ENCODE assay signal across 9 mouse cellular contexts in the genomic region with DNA sequence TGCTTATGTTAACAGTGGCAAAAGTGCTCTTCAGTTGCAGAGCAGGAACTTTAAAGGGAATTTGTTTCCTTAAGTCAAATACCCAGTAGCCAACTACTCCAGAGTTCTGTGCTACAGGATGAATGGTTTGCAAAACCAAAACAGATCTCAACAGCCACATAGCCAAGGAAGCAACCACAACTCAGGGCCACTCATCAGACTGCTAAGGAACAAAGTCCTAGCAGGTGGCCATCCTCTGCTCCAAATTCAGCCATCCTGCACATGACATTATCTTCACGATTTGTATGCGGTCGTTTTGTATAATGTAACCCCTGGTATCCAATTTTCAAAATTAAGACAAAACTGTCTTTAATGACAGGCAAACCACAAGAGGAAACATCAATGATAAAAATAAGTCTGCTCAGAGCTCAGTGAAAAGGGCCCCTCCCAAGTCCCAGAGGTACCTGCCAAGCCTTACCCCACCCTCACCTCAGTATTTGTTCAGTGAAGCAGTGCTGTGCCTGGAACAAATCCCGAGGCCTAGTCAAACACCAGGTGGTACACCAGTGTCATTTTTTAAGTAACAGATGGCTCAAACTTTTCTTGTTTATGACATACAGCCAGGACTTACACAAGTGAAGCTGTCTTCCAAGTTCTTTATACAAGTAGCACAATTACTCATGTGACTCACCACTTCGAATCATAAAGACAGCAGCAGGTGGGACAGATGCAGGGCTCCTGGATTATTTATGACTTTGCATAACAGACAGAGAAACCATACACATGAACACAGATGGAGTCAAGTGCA.
DNase-seq lines count a peak whose midpoint lies in the region; ATAC-seq and TF ChIP-seq lines count a peak whose summit lies in the region.
"Had no signal": no experiment of that assay in that cellular context is flagged by ENCODE, and none has a peak within 500 bp of the region (broad histone marks: within the 10 kb centered on the region; RNA-seq: fewer than 3 reads in every experiment).

No protein-coding gene starts in this region.

- 56% methylated on average over 5 of the region's 5 CpGs for WGBS in hindbrain, embryonic 15.5 days
- 69% methylated on average over 5 of the region's 5 CpGs for WGBS in hindbrain, embryonic 13.5 days

- H3K27me3 ChIP-seq in hindbrain, embryonic 15.5 days = no peaks in the 10 kb centered on the region
- no peaks in the 10 kb centered on the region for H3K27me3 ChIP-seq in hindbrain, embryonic 13.5 days
- H3K27me3 ChIP-seq: Patski had no signal

- ATAC-seq in hindbrain, embryonic 15.5 days (ENCODE audit: low FRiP score, low read depth) = 0 out of 2 replicates have a peak, but pooled peaks have one; percentile 72
- ATAC-seq in hindbrain, embryonic 13.5 days (ENCODE audit: low FRiP score) = no peak
- ATAC-seq in CD4-positive, CD25-positive, alpha-beta regulatory T cell, adult 4 months = no peak
- no peak for ATAC-seq in activated CD4-positive, CD25-positive, alpha-beta regulatory T cell, adult 4 months
- ATAC-seq: Patski had no signal

- no peak overlapping the region for H3K4me2 ChIP-seq in hindbrain, embryonic 15.5 days
- H3K4me2 ChIP-seq in hindbrain, embryonic 13.5 days = no peak overlapping the region

- no peak for TF ChIP-seq CTCF in layer of hippocampus, adult 2 months (conservative IDR thresholded peaks at IDR 0.05)

- DNase-seq in thymus, postnatal 14 days = peak; percentile 18
- DNase-seq in thymus, postnatal 25 days = no peak
- DNase-seq in layer of hippocampus, adult 2 months (ENCODE audit: low spot score in 2 of 2) = peak; percentile 25 to 57
- peak; percentile 42 for DNase-seq in telencephalon, adult 2 months (ENCODE audit: low read depth, low spot score)

- no peak overlapping the region for H3K27ac ChIP-seq in hindbrain, embryonic 15.5 days (replicated peaks)
- no peak overlapping the region for H3K27ac ChIP-seq in hindbrain, embryonic 13.5 days
- H3K27ac ChIP-seq in layer of hippocampus, adult 2 months = peak overlapping the region; percentile 51; the same call in 1 of the 2 replicates

- H3K4me1 ChIP-seq in hindbrain, embryonic 15.5 days (replicated peaks) = no peaks in the 10 kb centered on the region
- H3K4me1 ChIP-seq in hindbrain, embryonic 13.5 days (replicated peaks) = no peaks in the 10 kb centered on the region

- H3K9ac ChIP-seq in hindbrain, embryonic 15.5 days = no peak overlapping the region
- H3K9ac ChIP-seq in hindbrain, embryonic 13.5 days = no peak overlapping the region

- H3K9me3 ChIP-seq in hindbrain, embryonic 15.5 days = no peaks in the 10 kb centered on the region
- no peaks in the 10 kb centered on the region for H3K9me3 ChIP-seq in hindbrain, embryonic 13.5 days

- no peaks in the 10 kb centered on the region for H3K36me3 ChIP-seq in hindbrain, embryonic 15.5 days
- no peaks in the 10 kb centered on the region for H3K36me3 ChIP-seq in hindbrain, embryonic 13.5 days

- H3K4me3 ChIP-seq in hindbrain, embryonic 15.5 days = no peak overlapping the region
- H3K4me3 ChIP-seq in hindbrain, embryonic 13.5 days = no peak overlapping the region
- no peak overlapping the region for H3K4me3 ChIP-seq in layer of hippocampus, adult 2 months
